Mouse (Mus musculus) forebrain, postnatal 0 days (tissue): ENCODE data around the gene Pitpnm2. TPM values are rescaled to one million over a fixed set of nuclear protein-coding genes. Genes with fewer than 3 reads are reported as not detected.
A peak's percentile ranks its signal among the peaks of the same experiment; 100 is the strongest.

Experiments used
- ATAC-seq: fragments of 200-750 bp; cut with Nextera tagmentation; 2 replicates; pipeline ENCODE4 v1.8.0; 2017; ENCODE audit warnings: mild to moderate bottlenecking, moderate library complexity
- DNase-seq: peaks from one replicate; pipeline ENCODE4 v3.0.0-alpha.2; 2015
- H3K27ac ChIP-seq: fragments of 300-500 bp; sonication (generic); 2 replicates; pipeline ENCODE4 v1.5.1; 2014; ENCODE audit warnings: low read depth, mild to moderate bottlenecking, antibody characterized with exemption, low read length, moderate library complexity, mixed read lengths
- H3K27me3 ChIP-seq: fragments of 300-500 bp; sonication (generic); 2 replicates; pipeline ENCODE4 v1.6.1; 2014; ENCODE audit warnings: mild to moderate bottlenecking, low read length, mixed read lengths; ENCODE audit not compliant: insufficient read depth
- H3K36me3 ChIP-seq: fragments of 300-500 bp; sonication (generic); 2 replicates; pipeline ENCODE4 v1.6.1; 2014; ENCODE audit warnings: mild to moderate bottlenecking, moderate library complexity; ENCODE audit not compliant: insufficient read depth
- H3K4me1 ChIP-seq: fragments of 300-500 bp; sonication (generic); 2 replicates; pipeline ENCODE4 v1.6.1; 2014; ENCODE audit warnings: antibody characterized with exemption; ENCODE audit not compliant: insufficient read depth
- H3K4me2 ChIP-seq: fragments of 300-500 bp; sonication (generic); 2 replicates; pipeline ENCODE4 v1.6.1; 2014; ENCODE audit warnings: low read depth, mild to moderate bottlenecking, moderate library complexity
- H3K4me3 ChIP-seq: fragments of 300-500 bp; sonication (generic); 2 replicates; pipeline ENCODE4 v1.5.1; 2014; ENCODE audit warnings: low read depth, low read length, mixed read lengths
- H3K9ac ChIP-seq: fragments of 300-500 bp; sonication (generic); 2 replicates; pipeline ENCODE4 v1.6.1; 2014; ENCODE audit warnings: mild to moderate bottlenecking
- H3K9me3 ChIP-seq: fragments of 300-500 bp; sonication (generic); 2 replicates; pipeline ENCODE4 v1.6.1; 2016; ENCODE audit warnings: low read length
- CTCF ChIP-seq: sonication (generic); IDR thresholded peaks from 2 replicates; pipeline ENCODE4 v1.5.1; 2016; ENCODE audit warnings: antibody characterized with exemption, control low read depth, low read depth
- WGBS: fragments of 180-500 bp; shearing (Covaris S2); extraction: QIAGEN DNeasy Blood & Tissue Kit; methylation state at CpG from one replicate; pipeline ENCODE4 v1.1.7; 2014; 5-methylcytosine and 5-hydroxymethylcytosine counted together
- polyA plus RNA-seq: library from polyadenylated mRNA; unstranded; fragments of >200 nt; fragmentation: Nextera tagmentation; extraction: Ambion mirVana; gene quantifications from 2 replicates; pipeline ENCODE4 v1.2.1, GENCODE M21; 2015
- total RNA-seq: library from RNA; depleted of rRNA; stranded (reverse); fragments of >200 nt; gene quantifications from 2 replicates; pipeline ENCODE4 v1.2.3, GENCODE M21; 2014

The Pitpnm2 gene
- total and polyA plus RNA-seq, 2 experiments from 2014 or later = 10.1 to 38.4 TPM

DNA sequence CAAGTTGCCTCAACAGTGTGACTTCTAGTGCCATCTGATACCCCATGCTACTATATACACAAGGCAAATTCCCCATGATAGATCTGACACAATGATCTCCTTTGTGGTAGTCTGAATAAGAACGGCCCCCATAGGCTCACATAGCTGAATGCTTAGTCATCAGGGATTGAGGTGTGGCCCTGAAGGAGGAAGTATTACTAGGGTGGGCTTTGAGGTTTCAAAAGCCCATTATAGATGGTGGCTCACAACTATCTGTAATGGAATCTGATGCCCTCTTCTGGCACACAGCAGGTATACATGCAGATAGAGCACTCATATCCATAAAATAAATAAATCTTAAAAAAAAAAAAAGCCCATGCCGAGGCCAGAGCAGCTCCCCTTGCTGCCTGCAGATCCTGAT is 9.6 kb upstream of the Pitpnm2 start:
- no peak overlapping the region for H3K4me3 ChIP-seq
- DNase-seq (peak; percentile 24), ATAC-seq (peak; percentile 43; the same call in 1 of the 2 replicates)
- no peaks in the 10 kb centered on the region for H3K4me1 ChIP-seq
- 48% methylated on average over 2 of the region's 2 CpGs for WGBS
- peaks cover 54% of the 10 kb centered on the region for H3K36me3 ChIP-seq
- no peaks in the 10 kb centered on the region for H3K27me3 ChIP-seq
- no peak overlapping the region for H3K4me2 ChIP-seq
- no peak overlapping the region for H3K9ac ChIP-seq
- peak; percentile 59 for TF ChIP-seq CTCF
- no peaks in the 10 kb centered on the region for H3K9me3 ChIP-seq
- H3K27ac ChIP-seq = no peak overlapping the region

GRCm38 (mm10) chr5:124258026-124258425 is 8.5 kb upstream of the Pitpnm2 start:
- Histone ChIP-seq H3K9ac (no peak overlapping the region), H3K4me1 (no peaks in the 10 kb centered on the region), H3K27ac (no peak overlapping the region), H3K9me3 (no peaks in the 10 kb centered on the region), H3K36me3 (peaks cover 53% of the 10 kb centered on the region), H3K27me3 (no peaks in the 10 kb centered on the region), H3K4me2 (no peak overlapping the region), H3K4me3 (no peak overlapping the region)
- DNase-seq (no peak), ATAC-seq (no peak)
- no peak for TF ChIP-seq CTCF
- 97% methylated on average over 1 of the region's 1 CpGs for WGBS

- Histone ChIP-seq H3K27me3 (no peaks in the 10 kb centered on the region), H3K9me3 (no peaks in the 10 kb centered on the region), H3K4me3 (no peak overlapping the region), H3K36me3 (peaks cover 33% of the 10 kb centered on the region), H3K4me2 (no peak overlapping the region), H3K27ac (no peak overlapping the region), H3K4me1 (0 out of 2 replicates have a peak, but pooled peaks cover 4% of the 10 kb centered on the region), H3K9ac (no peak overlapping the region)
- ATAC-seq (no peak), DNase-seq (no peak)
- WGBS = 91% methylated on average over 7 of the region's 7 CpGs
- no peak for TF ChIP-seq CTCF
Observed at GRCm38 (mm10) chr5:124255141-124255540, 5.6 kb upstream of the Pitpnm2 start.

DNA sequence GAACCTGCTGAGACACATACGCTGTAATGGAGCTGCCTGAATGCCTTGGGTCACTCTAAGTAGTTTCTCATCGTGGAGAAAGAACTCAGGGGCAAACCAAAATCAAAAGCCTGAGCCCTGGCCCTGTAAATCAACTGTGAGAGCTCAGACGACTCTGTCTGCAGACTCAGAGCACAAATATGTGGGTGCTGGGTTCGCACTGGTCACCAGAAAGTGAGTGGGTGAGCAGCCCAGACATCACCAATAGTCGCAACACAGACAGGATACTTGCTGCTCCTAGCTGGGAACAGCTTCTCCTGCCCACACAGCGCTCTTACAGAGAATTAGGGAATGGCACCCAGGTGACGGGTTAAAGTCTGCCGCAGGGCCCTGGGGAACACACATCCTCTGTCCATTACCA is 4.0 kb upstream of the Pitpnm2 start:
- ATAC-seq (no peak), DNase-seq (no peak)
- 83% methylated on average over 8 of the region's 8 CpGs for WGBS
- TF ChIP-seq CTCF = no peak
- H3K27me3 ChIP-seq = no peaks in the 10 kb centered on the region
- H3K4me1 ChIP-seq = 0 out of 2 replicates have a peak, but pooled peaks cover 4% of the 10 kb centered on the region
- H3K4me3 ChIP-seq = no peak overlapping the region
- peaks cover 21% of the 10 kb centered on the region for H3K36me3 ChIP-seq
- H3K9me3 ChIP-seq = no peaks in the 10 kb centered on the region
- no peak overlapping the region for H3K9ac ChIP-seq
- H3K4me2 ChIP-seq = no peak overlapping the region
- H3K27ac ChIP-seq = no peak overlapping the region

DNA sequence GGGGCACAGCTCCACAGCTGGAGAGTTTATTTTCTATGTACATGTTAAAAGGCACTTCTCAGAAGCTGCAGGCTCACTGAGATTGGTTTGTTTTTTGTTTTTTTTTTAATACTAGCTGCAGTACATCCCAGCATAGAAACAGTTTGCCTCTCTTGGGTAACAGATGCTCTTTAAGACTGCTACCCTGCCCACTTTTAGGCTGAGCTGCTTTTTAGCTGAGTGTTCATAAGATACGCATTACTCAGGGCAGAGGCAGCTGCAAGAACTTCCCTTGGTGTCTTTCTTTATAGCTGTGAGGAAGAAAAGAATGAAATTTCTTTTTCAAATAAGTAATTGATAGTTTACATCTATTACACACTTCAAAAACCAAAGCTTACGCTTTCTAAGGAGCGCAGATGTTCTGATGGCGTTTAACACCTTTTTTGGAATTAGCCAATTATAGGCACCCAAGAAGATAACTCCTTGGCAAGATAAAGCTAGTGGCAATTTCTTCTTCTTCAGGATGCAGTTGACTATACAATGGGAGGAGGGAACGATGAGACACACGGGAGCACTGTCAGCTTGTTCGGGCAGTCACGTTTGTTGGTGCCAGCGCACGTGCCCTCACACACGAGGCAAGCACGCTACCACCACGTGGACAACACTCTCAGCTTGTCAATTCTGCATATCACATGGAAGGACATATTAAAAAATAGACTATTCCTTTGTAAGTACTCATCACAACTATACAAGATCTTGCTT is 3.2 kb upstream of the Pitpnm2 start:
- Histone ChIP-seq H3K9ac (no peak overlapping the region), H3K36me3 (peaks cover 13% of the 10 kb centered on the region), H3K27me3 (no peaks in the 10 kb centered on the region), H3K9me3 (no peaks in the 10 kb centered on the region), H3K27ac (peak overlapping the region; percentile 58; the same call in 1 of the 2 replicates), H3K4me2 (no peak overlapping the region), H3K4me1 (peaks cover 4% of the 10 kb centered on the region; the same call in 1 of the 2 replicates), H3K4me3 (no peak overlapping the region)
- WGBS = 80% methylated on average over 13 of the region's 13 CpGs
- DNase-seq (no peak), ATAC-seq (no peak)
- no peak for TF ChIP-seq CTCF

- ATAC-seq (no peak), DNase-seq (no peak)
- Histone ChIP-seq H3K27ac (no peak overlapping the region), H3K4me2 (no peak overlapping the region), H3K4me1 (peaks cover 8% of the 10 kb centered on the region; the same call in 1 of the 2 replicates), H3K9ac (no peak overlapping the region), H3K36me3 (peaks cover 4% of the 10 kb centered on the region), H3K9me3 (no peaks in the 10 kb centered on the region), H3K27me3 (no peaks in the 10 kb centered on the region), H3K4me3 (no peak overlapping the region)
- WGBS = 82% methylated on average over 5 of the region's 5 CpGs
- no peak for TF ChIP-seq CTCF
Observed at GRCm38 (mm10) chr5:124251070-124251469, 1.5 kb upstream of the Pitpnm2 start.

GRCm38 (mm10) chr5:124248845-124249613 is 531 bp downstream of the Pitpnm2 start:
- H3K4me1 ChIP-seq = peaks cover 8% of the 10 kb centered on the region; the same call in 1 of the 2 replicates
- peak overlapping the region; percentile 78 for H3K4me3 ChIP-seq
- WGBS = 2% methylated on average over 49 of the region's 77 CpGs
- no peaks in the 10 kb centered on the region for H3K27me3 ChIP-seq
- ATAC-seq (peak; percentile 56), DNase-seq (peak; percentile 47)
- H3K4me2 ChIP-seq = peak overlapping the region; percentile 77
- TF ChIP-seq CTCF = no peak
- H3K27ac ChIP-seq = peak overlapping the region; percentile 79
- H3K36me3 ChIP-seq = peaks cover 4% of the 10 kb centered on the region
- peak overlapping the region; percentile 79 for H3K9ac ChIP-seq
- H3K9me3 ChIP-seq = no peaks in the 10 kb centered on the region
